Mouse (Mus musculus) C2C12 (cell line): ENCODE data around the gene Max.

ENCODE experiments used
- CTCF ChIP-seq: IDR thresholded peaks from one replicate; pipeline ENCODE4 v1.5.1; 2011; ENCODE audit not compliant: control insufficient read depth, insufficient read depth, insufficient read length
- MAX ChIP-seq: IDR thresholded peaks from one replicate; pipeline ENCODE4 v1.6.1; 2011; ENCODE audit warnings: mild to moderate bottlenecking, control low read depth
- MYOD1 ChIP-seq: IDR thresholded peaks from one replicate; pipeline ENCODE4 v1.6.1; 2011; ENCODE audit warnings: low read depth; ENCODE audit not compliant: control insufficient read depth, insufficient read length
- MYOG ChIP-seq: IDR thresholded peaks from one replicate; pipeline ENCODE4 v1.6.1; 2011; ENCODE audit not compliant: control insufficient read depth, insufficient read length; ENCODE audit errors: extremely low read depth
- USF1 ChIP-seq: IDR thresholded peaks from one replicate; pipeline ENCODE4 v1.6.1; 2011; ENCODE audit warnings: low read depth, mild to moderate bottlenecking, control low read depth, moderate library complexity

DNA sequence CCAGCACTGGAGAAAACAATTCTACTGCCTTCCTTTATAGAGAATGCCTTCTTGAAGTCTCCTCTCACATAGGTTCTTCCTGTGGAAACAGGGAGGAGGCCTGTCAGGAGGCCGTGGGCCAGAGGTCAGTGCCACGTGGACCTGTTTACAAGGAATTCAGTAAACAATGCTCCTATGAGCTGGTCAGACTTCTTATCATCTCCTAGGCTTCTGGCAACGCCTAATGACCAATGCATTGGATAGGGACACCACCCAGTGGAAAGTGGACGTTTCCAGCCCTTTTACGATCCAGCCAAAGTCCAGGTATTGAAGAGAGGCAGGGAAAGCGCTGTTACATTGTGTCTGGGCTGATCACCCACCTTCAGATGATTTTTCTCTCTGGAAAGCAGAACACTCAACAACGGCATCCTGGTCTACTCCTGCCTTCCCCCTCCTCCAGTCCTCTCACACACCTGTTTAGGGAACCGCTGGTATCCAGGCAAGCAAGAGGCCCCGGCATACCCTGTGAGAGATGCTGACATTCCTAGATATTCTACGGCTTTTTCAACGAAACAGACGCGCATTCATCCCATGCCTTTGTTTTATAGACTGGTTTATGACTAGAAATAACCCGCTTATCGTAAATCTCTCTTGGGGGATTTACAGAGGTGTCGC lies 20.9 kb upstream of the Max start:
- TF ChIP-seq MAX (no peak), CTCF (no peak), USF1 (no peak), MYOD1 (no peak), MYOG (no peak)
